In the genomic region with DNA sequence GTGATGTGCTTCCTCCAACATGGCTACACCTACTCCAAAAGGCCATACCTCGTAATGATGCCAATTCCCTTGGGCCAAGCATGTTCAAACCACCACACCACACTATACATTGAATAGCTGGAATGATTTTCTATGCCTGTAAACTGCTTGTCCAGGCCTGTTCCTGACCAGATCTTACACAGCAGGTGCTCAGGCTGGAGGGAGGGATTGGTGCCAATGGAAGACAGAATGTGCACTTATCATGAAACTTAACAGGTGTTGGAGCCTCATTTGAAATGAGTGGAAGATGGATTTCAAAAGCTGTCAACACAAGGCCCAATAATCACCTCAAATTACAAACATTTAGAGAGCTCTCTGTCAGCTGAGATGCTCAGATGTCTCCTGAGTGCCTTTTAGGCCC, we compare ENCODE assay signal across 18 mouse cellular contexts. TPM values are rescaled to one million over a fixed set of nuclear protein-coding genes. Genes with fewer than 3 reads are reported as not detected.
DNase-seq lines count a peak whose midpoint lies in the region; ATAC-seq lines count a peak whose summit lies in the region.
"Had no signal": no experiment of that assay in that cellular context is flagged by ENCODE, and none has a peak within 500 bp of the region (broad histone marks: within the 10 kb centered on the region; RNA-seq: fewer than 3 reads in every experiment).

No protein-coding gene starts in this region.

- no peak for DNase-seq in cerebellum, postnatal 4 days (ENCODE audit: low spot score in 2 of 2)
- DNase-seq in cerebellum, adult 18-20 months: peak; percentile 53 to 59
- peak; percentile 76 for DNase-seq in cerebellum, adult 9-11 months
- peak; percentile 56 to 58 for DNase-seq in cerebellum, postnatal 36 days
- DNase-seq in testis, postnatal 14 days (ENCODE audit: low spot score): no peak
- DNase-seq in layer of hippocampus, adult 18-20 months (ENCODE audit: low spot score in 2 of 2): no peak
- no peak for DNase-seq in adrenal gland, postnatal 10 days
- DNase-seq: adrenal gland, adult 8-10 months; B cell, adult 2 months; gastrocnemius, postnatal 10 days; heart, adult 18-20 months; kidney, adult 2 months had no signal

- 0 out of 2 replicates have a peak, but pooled peaks have one; percentile 36 for ATAC-seq in cerebellum, adult (ENCODE audit: insufficient number of reproducible peaks, low FRiP score, low TSS enrichment)
- ATAC-seq: CD4-positive, CD25-positive, alpha-beta regulatory T cell, adult 4 months; forebrain, embryonic 16.5 days; intestine, embryonic 16.5 days had no signal

RNA-seq across cellular contexts. Expression of gene 4933415F23Rik, which starts 2.3 kb away (rescaled TPM):
- total RNA-seq in layer of hippocampus, adult 18-20 months (2021): not detected
- total RNA-seq in adrenal gland, postnatal 10 days (2021): not detected
- total RNA-seq: adrenal gland, adult 8-10 months; adrenal gland, postnatal 4 days; heart, adult 18-20 months; heart, postnatal 25 days had no signal

Comparison
In these comparisons a context has a peak if more than half of its experiments do, and no peak if none do; other contexts are left out.
1. DNase-seq: peak in cerebellum, adult 18-20 months (2 of 2), cerebellum, adult 9-11 months (single experiment) and cerebellum, postnatal 36 days (2 of 2); none in cerebellum, postnatal 4 days (0 of 2), testis, postnatal 14 days (single experiment), layer of hippocampus, adult 18-20 months (0 of 2) and adrenal gland, postnatal 10 days (single experiment).